Mouse (Mus musculus): ENCODE results near the gene 1110051M20Rik. TPM values are rescaled to one million over a fixed set of nuclear protein-coding genes. Genes with fewer than 3 reads are reported as not detected.

1110051M20Rik gene
- polyA plus RNA-seq, 1 experiment, result 27.0 TPM

DNA sequence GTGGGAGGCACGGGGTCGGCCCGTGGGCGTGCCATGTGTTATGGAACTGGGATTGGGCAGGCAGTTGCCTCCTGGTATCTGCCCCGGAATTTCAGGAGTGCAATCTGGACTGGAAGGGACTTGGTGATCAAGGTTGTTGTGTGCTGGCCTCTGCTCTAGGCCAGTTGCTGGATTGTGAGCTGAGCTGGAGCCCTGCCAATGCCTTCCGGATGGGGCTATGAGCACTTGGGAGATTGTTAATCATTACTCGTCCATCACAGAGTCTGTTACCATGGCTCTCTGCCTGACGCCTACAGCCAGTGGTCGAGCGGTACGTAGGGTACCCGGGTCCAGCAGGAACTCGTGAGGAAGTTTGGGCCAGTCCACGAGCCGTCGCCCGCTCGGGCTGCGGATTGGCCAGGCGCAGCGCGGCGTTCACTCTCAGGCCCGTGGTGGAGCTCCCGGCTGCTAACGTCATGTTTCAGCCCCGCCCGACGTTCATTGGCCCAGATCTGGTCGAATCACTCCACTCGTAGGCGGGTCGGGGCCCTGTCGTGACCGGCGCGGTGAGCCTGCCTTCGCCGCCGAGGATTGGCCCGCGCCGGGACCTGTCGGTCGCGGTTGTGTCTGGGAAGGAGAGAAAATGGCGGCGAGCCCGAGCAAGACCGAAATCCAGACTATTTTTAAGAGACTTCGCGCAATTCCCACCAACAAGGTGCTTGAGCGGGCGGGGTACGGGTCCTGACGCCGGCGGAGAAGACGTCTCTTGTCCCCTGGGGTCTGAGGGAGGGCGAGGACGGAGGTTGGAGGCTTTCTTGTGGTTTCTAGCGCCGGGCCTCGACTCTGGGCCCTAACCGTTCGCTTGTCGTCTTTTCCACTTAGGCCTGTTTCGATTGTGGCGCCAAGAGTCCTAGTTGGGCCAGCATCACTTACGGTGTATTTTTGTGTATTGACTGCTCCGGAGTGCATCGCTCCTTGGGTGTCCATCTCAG, 179.5 kb downstream of the 1110051M20Rik start, which contains the start of gene Arfgap2:
TSS of gene Arfgap2 (plus strand) at position 264 of the 971 bp plus-strand sequence.
- under 1% methylated on average over 72 of the region's 72 CpGs for WGBS
- Histone ChIP-seq H3K4me3 (replicated peaks; ENCODE audit: extremely low read depth, low read depth, low read length) (peak within 1 kb of the TSS; percentile 95), H3K4me1 (ENCODE audit: control insufficient read depth, insufficient read depth, low read length) (peaks cover 2% of the 10 kb centered on the region)
- peak; percentile 96 for DNase-seq
- TF ChIP-seq POLR2A (IDR thresholded peaks at IDR 0.05; ENCODE audit: borderline replicate concordance, extremely low read depth, low read depth, low read length), result peak; percentile 89
- no peak for TF ChIP-seq CTCF (IDR thresholded peaks at IDR 0.05; ENCODE audit: insufficient read depth, low read length)

- no peak for TF ChIP-seq POLR2A (IDR thresholded peaks at IDR 0.05; ENCODE audit: borderline replicate concordance, extremely low read depth, low read depth, low read length)
- TF ChIP-seq CTCF (IDR thresholded peaks at IDR 0.05; ENCODE audit: insufficient read depth, low read length), result no peak
- Histone ChIP-seq H3K4me1 (ENCODE audit: control insufficient read depth, insufficient read depth, low read length) (peaks cover 2% of the 10 kb centered on the region), H3K4me3 (replicated peaks; ENCODE audit: extremely low read depth, low read depth, low read length) (no peak overlapping the region)
- WGBS, result 85% methylated on average over 17 of the region's 17 CpGs
- DNase-seq, result no peak
These were observed 180.5 kb downstream of the 1110051M20Rik start for GRCm38 (mm10) chr2:91263692-91264660.

- Histone ChIP-seq H3K4me1 (ENCODE audit: control insufficient read depth, insufficient read depth, low read length) (no peaks in the 10 kb centered on the region), H3K4me3 (replicated peaks; ENCODE audit: extremely low read depth, low read depth, low read length) (no peak overlapping the region)
- TF ChIP-seq POLR2A (IDR thresholded peaks at IDR 0.05; ENCODE audit: borderline replicate concordance, extremely low read depth, low read depth, low read length), result no peak
- TF ChIP-seq CTCF (IDR thresholded peaks at IDR 0.05; ENCODE audit: insufficient read depth, low read length), result no peak
- DNase-seq, result no peak
- 91% methylated on average over 1 of the region's 1 CpGs for WGBS
These were observed 185.0 kb downstream of the 1110051M20Rik start for GRCm38 (mm10) chr2:91259493-91259892.

DNA sequence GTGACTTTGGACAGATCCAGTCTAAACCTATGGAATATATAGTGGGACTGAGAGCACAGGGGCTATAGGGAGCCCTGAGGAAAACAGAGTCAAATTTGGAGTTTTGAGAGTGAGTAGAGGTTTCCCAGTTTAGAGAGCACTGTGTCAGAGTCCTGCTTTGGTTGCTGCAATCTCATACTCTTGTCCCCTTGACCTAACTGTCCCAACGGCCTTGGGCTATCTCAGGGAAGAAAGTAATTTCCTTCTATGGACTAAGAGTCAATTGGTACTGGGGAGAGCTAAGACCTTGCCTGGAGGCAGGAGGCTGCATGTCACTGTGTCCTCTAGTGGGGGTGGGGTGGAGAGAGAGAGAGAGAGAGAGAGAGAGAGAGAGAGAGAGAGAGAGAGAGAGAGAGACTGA, 185.7 kb downstream of the 1110051M20Rik start:
- DNase-seq, result no peak
- TF ChIP-seq POLR2A (IDR thresholded peaks at IDR 0.05; ENCODE audit: borderline replicate concordance, extremely low read depth, low read depth, low read length) (no peak), CTCF (IDR thresholded peaks at IDR 0.05; ENCODE audit: insufficient read depth, low read length) (no peak)
- H3K4me3 ChIP-seq (replicated peaks; ENCODE audit: extremely low read depth, low read depth, low read length), result no peak overlapping the region
- WGBS, result 48% methylated on average over 1 of the region's 1 CpGs
- H3K4me1 ChIP-seq (ENCODE audit: control insufficient read depth, insufficient read depth, low read length), result no peaks in the 10 kb centered on the region

GRCm38 (mm10) chr2:91258054-91258453, 186.4 kb downstream of the 1110051M20Rik start:
- no peak for TF ChIP-seq POLR2A (IDR thresholded peaks at IDR 0.05; ENCODE audit: borderline replicate concordance, extremely low read depth, low read depth, low read length)
- no peak for TF ChIP-seq CTCF (IDR thresholded peaks at IDR 0.05; ENCODE audit: insufficient read depth, low read length)
- WGBS, result 52% methylated on average over 5 of the region's 5 CpGs
- H3K4me1 ChIP-seq (ENCODE audit: control insufficient read depth, insufficient read depth, low read length), result no peaks in the 10 kb centered on the region
- DNase-seq, result no peak
- no peak overlapping the region for H3K4me3 ChIP-seq (replicated peaks; ENCODE audit: extremely low read depth, low read depth, low read length)

GRCm38 (mm10) chr2:91257126-91257980, 187.2 kb downstream of the 1110051M20Rik start:
- WGBS, result 6% methylated on average over 22 of the region's 22 CpGs

GRCm38 (mm10) chr2:91256256-91257125, 188.0 kb downstream of the 1110051M20Rik start:
- Histone ChIP-seq H3K4me1 (ENCODE audit: control insufficient read depth, insufficient read depth, low read length) (no peaks in the 10 kb centered on the region), H3K4me3 (replicated peaks; ENCODE audit: extremely low read depth, low read depth, low read length) (peak overlapping the region; percentile 82)
- peak; percentile 76 for DNase-seq
- under 1% methylated on average over 52 of the region's 52 CpGs for WGBS
- no peak for TF ChIP-seq CTCF (IDR thresholded peaks at IDR 0.05; ENCODE audit: insufficient read depth, low read length)
- peak; percentile 3; the same call in 1 of the 2 replicates for TF ChIP-seq POLR2A (IDR thresholded peaks at IDR 0.05; ENCODE audit: borderline replicate concordance, extremely low read depth, low read depth, low read length)

More at GRCm38 (mm10) chr2:91257126-91257980, 187.2 kb downstream of the 1110051M20Rik start:
- Histone ChIP-seq H3K4me1 (ENCODE audit: control insufficient read depth, insufficient read depth, low read length) (no peaks in the 10 kb centered on the region), H3K4me3 (replicated peaks; ENCODE audit: extremely low read depth, low read depth, low read length) (peak overlapping the region; percentile 82)
- peak; percentile 57 for DNase-seq
- TF ChIP-seq CTCF (IDR thresholded peaks at IDR 0.05; ENCODE audit: insufficient read depth, low read length), result no peak
- no peak for TF ChIP-seq POLR2A (IDR thresholded peaks at IDR 0.05; ENCODE audit: borderline replicate concordance, extremely low read depth, low read depth, low read length)
